Mouse (Mus musculus): ENCODE data around the gene Thoc3. TPM values are rescaled to one million over a fixed set of nuclear protein-coding genes. Genes with fewer than 3 reads are reported as not detected.

The Thoc3 gene
- polyA plus RNA-seq, 1 experiment from 2014 or later: 151 TPM

DNA sequence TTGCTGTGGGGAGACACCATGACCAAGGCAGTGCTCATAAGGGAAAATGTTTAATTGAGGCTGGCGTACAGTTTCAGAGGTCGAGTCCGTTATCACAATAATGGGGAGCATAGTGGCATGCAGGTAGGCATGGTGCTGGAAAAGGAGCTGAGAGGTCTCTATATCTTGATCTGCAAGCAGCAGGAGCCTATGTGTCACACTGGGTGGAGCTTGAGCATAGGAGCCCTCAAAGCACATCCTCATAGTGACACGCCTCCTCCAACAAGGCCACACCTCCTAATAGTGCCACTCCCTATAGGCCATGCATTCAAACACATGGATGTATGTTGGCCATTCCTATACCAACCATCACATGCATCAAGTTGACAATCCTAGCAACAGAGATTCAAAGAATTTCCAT lies 53.6 kb downstream of the Thoc3 start:
- Histone ChIP-seq H3K4me2 (no peak overlapping the region), H3K9me3 (no peaks in the 10 kb centered on the region), H3K4me1 (replicated peaks) (peaks cover 12% of the 10 kb centered on the region), H3K36me3 (no peaks in the 10 kb centered on the region), H3K9ac (replicated peaks) (no peak overlapping the region), H3K27ac (no peak overlapping the region), H3K4me3 (replicated peaks) (no peak overlapping the region), H3K27me3 (no peaks in the 10 kb centered on the region)
- WGBS: 90% methylated on average over 4 of the region's 4 CpGs
- ATAC-seq (ENCODE audit: insufficient number of reproducible peaks, insufficient read depth, low FRiP score, low TSS enrichment, low read depth): no peak

DNA sequence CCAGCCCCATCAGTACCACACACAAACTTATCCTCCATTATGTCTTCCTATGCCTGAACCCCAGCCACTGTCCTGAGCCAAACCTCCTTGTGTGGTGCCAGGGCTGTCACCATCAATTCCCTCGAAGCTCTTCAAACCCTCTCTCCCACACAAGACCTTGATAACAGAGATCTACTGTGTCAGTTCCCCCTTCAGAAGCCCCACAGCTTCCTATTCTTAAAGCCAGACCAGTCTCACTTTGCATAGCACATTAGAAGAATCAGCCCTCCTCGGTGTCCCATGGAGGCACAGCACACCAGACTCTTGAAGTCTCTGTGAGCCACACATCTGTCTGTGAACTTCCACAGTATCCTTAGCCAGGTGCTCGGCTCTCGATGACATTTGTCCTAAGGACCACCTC lies 55.9 kb downstream of the Thoc3 start:
- no peak for ATAC-seq (ENCODE audit: insufficient number of reproducible peaks, insufficient read depth, low FRiP score, low TSS enrichment, low read depth)
- Histone ChIP-seq H3K27ac (no peak overlapping the region), H3K9me3 (no peaks in the 10 kb centered on the region), H3K4me1 (replicated peaks) (peaks cover 10% of the 10 kb centered on the region), H3K4me3 (replicated peaks) (no peak overlapping the region), H3K4me2 (no peak overlapping the region), H3K9ac (replicated peaks) (no peak overlapping the region), H3K27me3 (no peaks in the 10 kb centered on the region), H3K36me3 (no peaks in the 10 kb centered on the region)
- WGBS: 77% methylated on average over 4 of the region's 4 CpGs

DNA sequence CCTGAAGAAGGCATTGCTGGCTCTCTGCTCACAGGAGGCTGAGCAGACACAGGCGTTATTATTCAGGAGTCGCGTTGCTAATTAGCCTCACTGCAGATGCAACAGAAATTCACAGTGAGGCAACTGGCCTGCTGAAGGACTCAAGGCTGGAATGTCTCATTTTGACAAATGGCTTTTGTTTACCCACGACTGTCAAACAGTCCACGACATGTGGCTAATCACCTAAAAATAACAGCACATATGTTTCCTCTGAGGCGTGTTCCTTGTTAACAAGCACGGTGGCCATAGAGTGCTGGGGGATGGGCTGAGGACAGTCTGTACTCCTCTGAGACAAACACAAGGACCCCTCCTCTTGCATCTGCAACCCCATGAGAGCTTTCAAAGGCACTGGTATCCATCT lies 56.4 kb downstream of the Thoc3 start:
- H3K4me2 ChIP-seq: no peak overlapping the region
- peaks cover 10% of the 10 kb centered on the region for H3K4me1 ChIP-seq (replicated peaks)
- no peak overlapping the region for H3K4me3 ChIP-seq (replicated peaks)
- H3K36me3 ChIP-seq: no peaks in the 10 kb centered on the region
- no peak overlapping the region for H3K27ac ChIP-seq
- ATAC-seq (ENCODE audit: insufficient number of reproducible peaks, insufficient read depth, low FRiP score, low TSS enrichment, low read depth): no peak
- no peak overlapping the region for H3K9ac ChIP-seq (replicated peaks)
- no peaks in the 10 kb centered on the region for H3K9me3 ChIP-seq
- H3K27me3 ChIP-seq: no peaks in the 10 kb centered on the region
- WGBS: 14% methylated on average over 7 of the region's 7 CpGs

DNA sequence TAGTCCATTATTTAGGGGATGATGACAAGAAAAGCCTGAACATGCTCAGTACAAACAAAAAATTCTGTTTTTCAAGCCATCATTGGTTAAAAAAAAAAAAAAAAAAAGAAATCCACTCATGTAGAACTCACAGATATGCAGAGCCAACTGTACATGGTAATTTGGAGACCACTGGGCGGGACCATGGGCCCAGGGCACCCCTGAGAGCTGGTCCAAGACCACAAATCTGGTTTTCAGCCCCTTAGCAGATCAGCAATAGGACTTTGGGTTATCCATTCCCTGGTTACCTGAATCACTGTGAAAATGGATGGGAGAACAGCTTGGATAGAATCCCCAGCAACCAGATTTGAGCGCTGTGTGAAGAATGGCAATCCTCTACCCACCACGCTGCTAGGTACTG lies 57.0 kb downstream of the Thoc3 start:
- no peak for ATAC-seq (ENCODE audit: insufficient number of reproducible peaks, insufficient read depth, low FRiP score, low TSS enrichment, low read depth)
- Histone ChIP-seq H3K4me2 (no peak overlapping the region), H3K4me3 (replicated peaks) (no peak overlapping the region), H3K9me3 (no peaks in the 10 kb centered on the region), H3K27ac (no peak overlapping the region), H3K9ac (replicated peaks) (no peak overlapping the region), H3K27me3 (no peaks in the 10 kb centered on the region), H3K4me1 (replicated peaks) (peaks cover 10% of the 10 kb centered on the region), H3K36me3 (no peaks in the 10 kb centered on the region)
- 87% methylated on average over 3 of the region's 3 CpGs for WGBS

Other genes with a start within 250 kb of the Thoc3 start
- 3.0 and 3.1 TPM in 2 replicates for gene Cplx2, start 97.5 kb downstream of the Thoc3 start, polyA plus RNA-seq (2016; fragmentation: Nextera tagmentation; extraction: Ambion mirVana)
- gene Simc1, start 34.9 kb upstream of the Thoc3 start, polyA plus RNA-seq (2016; fragmentation: Nextera tagmentation; extraction: Ambion mirVana): 18.5 and 19.9 TPM in 2 replicates
- 151 and 155 TPM in 2 replicates for gene 4833439L19Rik, start 96.6 kb upstream of the Thoc3 start, polyA plus RNA-seq (2016; fragmentation: Nextera tagmentation; extraction: Ambion mirVana)
- gene Arl10, start 106.2 kb upstream of the Thoc3 start, polyA plus RNA-seq (2016; fragmentation: Nextera tagmentation; extraction: Ambion mirVana): 38.8 and 39.6 TPM in 2 replicates
- gene Nop16, start 121.2 kb upstream of the Thoc3 start, polyA plus RNA-seq (2016; fragmentation: Nextera tagmentation; extraction: Ambion mirVana): 87.5 and 90.1 TPM in 2 replicates
- gene Higd2a, start 121.4 kb upstream of the Thoc3 start, polyA plus RNA-seq (2016; fragmentation: Nextera tagmentation; extraction: Ambion mirVana): 168 and 173 TPM in 2 replicates
- 17.2 and 18.2 TPM in 2 replicates for gene Cltb, start 142.5 kb upstream of the Thoc3 start, polyA plus RNA-seq (2016; fragmentation: Nextera tagmentation; extraction: Ambion mirVana)
- gene Faf2, start 152.9 kb upstream of the Thoc3 start, polyA plus RNA-seq (2016; fragmentation: Nextera tagmentation; extraction: Ambion mirVana): 88.8 and 94.4 TPM in 2 replicates
- gene Rnf44, start 225.1 kb upstream of the Thoc3 start, polyA plus RNA-seq (2016; fragmentation: Nextera tagmentation; extraction: Ambion mirVana): 70.0 and 71.8 TPM in 2 replicates
- 0.05 and 0.08 TPM in 2 replicates for gene Cdhr2, start 232.6 kb upstream of the Thoc3 start, polyA plus RNA-seq (2016; fragmentation: Nextera tagmentation; extraction: Ambion mirVana)

Measured in limb, embryonic 12.5 days (tissue).